Mouse (Mus musculus) midbrain, embryonic 16.5 days (tissue): Measurements from ENCODE around the gene Tctex1d4. TPM values are rescaled to one million over a fixed set of nuclear protein-coding genes. Genes with fewer than 3 reads are reported as not detected.

ENCODE experiments used
- ATAC-seq: fragments of 200-750 bp; cut with Nextera tagmentation; 2 replicates; pipeline ENCODE4 v1.8.0; 2017; ENCODE audit warnings: moderate TSS enrichment
- H3K27ac ChIP-seq: fragments of 300-500 bp; sonication (generic); 2 replicates; pipeline ENCODE4 v1.5.1; 2014; ENCODE audit warnings: mild to moderate bottlenecking, low read length, mixed read lengths
- H3K27me3 ChIP-seq: fragments of 300-500 bp; sonication (generic); 2 replicates; pipeline ENCODE4 v1.6.1; 2014; ENCODE audit warnings: low read depth, low read length, mixed read lengths; ENCODE audit not compliant: control insufficient read depth, insufficient read depth
- H3K36me3 ChIP-seq: fragments of 300-500 bp; sonication (generic); 2 replicates; pipeline ENCODE4 v1.6.1; 2014; ENCODE audit warnings: mild to moderate bottlenecking, low read length, moderate library complexity, mixed read lengths; ENCODE audit not compliant: control insufficient read depth, insufficient read depth
- H3K4me1 ChIP-seq: fragments of 300-500 bp; sonication (generic); 2 replicates; pipeline ENCODE4 v1.6.1; 2014; ENCODE audit warnings: mild to moderate bottlenecking, low read length, mixed read lengths; ENCODE audit not compliant: control insufficient read depth, insufficient read depth
- H3K4me2 ChIP-seq: fragments of 300-500 bp; sonication (generic); 2 replicates; pipeline ENCODE4 v1.6.1; 2014; ENCODE audit warnings: mild to moderate bottlenecking, low read length, mixed read lengths
- H3K4me3 ChIP-seq: fragments of 300-500 bp; sonication (generic); 2 replicates; pipeline ENCODE4 v1.5.1; 2014; ENCODE audit warnings: low read depth, mild to moderate bottlenecking, low read length, moderate library complexity, mixed read lengths
- H3K9ac ChIP-seq: fragments of 300-500 bp; sonication (generic); 2 replicates; pipeline ENCODE4 v1.6.1; 2014; ENCODE audit warnings: low read depth, low read length, mixed read lengths
- H3K9me3 ChIP-seq: fragments of 300-500 bp; sonication (generic); replicated peaks from 2 replicates; pipeline ENCODE4 v1.6.1; 2014; ENCODE audit warnings: mild to moderate bottlenecking, low read length, mixed read lengths; ENCODE audit not compliant: control insufficient read depth, poor library complexity, severe bottlenecking
- WGBS: fragments of 180-500 bp; shearing (Covaris S2); extraction: QIAGEN DNeasy Blood & Tissue Kit; methylation state at CpG from one replicate; pipeline ENCODE4 v1.1.7; 2014; 5-methylcytosine and 5-hydroxymethylcytosine counted together
- polyA plus RNA-seq: library from polyadenylated mRNA; unstranded; fragments of >200 nt; fragmentation: Nextera tagmentation; extraction: Ambion mirVana; gene quantifications from 2 replicates; pipeline ENCODE4 v1.2.1, GENCODE M21; 2015

The Tctex1d4 gene
- polyA plus RNA-seq, 1 experiment from 2014 or later: 1.1 TPM

- H3K4me3 ChIP-seq: no peak overlapping the region
- no peak overlapping the region for H3K9ac ChIP-seq
- H3K27me3 ChIP-seq: no peaks in the 10 kb centered on the region
- no peak overlapping the region for H3K4me2 ChIP-seq
- H3K36me3 ChIP-seq: peaks cover 27% of the 10 kb centered on the region
- 84% methylated on average over 5 of the region's 5 CpGs for WGBS
- H3K4me1 ChIP-seq: peaks cover 12% of the 10 kb centered on the region
- no peak for ATAC-seq
- H3K27ac ChIP-seq: no peak overlapping the region
- no peaks in the 10 kb centered on the region for H3K9me3 ChIP-seq
Observed at GRCm38 (mm10) chr4:117152714-117153113, 26.1 kb downstream of the Tctex1d4 start.

DNA sequence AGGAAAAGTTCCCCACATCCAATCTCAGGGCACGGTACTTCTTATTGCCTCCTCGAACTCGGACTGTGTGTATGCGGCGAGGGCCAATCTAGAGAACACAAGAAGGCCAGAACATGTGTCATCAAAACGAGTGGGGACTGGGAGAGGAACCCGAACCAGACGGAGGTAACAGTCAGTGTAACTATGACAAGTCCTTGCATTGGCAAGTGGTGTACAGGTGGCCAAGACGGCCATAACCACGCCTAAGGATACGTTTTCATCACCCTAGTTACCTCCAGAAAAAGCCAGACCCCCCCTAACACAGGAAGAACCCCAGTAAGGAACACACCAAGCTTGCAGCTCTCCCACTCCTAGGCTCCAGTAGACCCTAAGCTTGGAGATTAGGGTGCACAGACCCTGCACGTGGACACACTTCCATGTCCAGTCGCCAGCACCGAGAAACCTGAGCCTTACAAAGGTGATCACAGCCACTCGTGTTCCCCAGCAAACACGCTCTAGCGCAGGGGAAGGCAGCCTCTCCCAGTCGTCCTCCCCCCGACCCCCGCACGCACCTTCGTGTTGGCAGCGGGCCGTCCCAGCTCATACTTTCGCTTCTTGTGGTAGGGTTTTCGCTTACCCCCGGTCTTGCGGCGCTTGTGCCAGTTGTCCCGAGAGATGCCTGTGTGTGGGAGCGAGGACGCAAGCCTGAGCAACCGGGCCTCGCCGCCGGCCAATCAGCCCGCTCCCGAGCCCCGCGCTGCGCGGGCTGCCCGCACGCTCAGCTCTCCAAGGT is 28.6 kb downstream of the Tctex1d4 start:
- Histone ChIP-seq H3K4me3 (peak overlapping the region; percentile 94), H3K9me3 (no peaks in the 10 kb centered on the region), H3K4me2 (peak overlapping the region; percentile 86), H3K27me3 (no peaks in the 10 kb centered on the region), H3K36me3 (peaks cover 27% of the 10 kb centered on the region), H3K9ac (peak overlapping the region; percentile 99), H3K4me1 (peaks cover 12% of the 10 kb centered on the region), H3K27ac (peak overlapping the region; percentile 93)
- peak; percentile 29 for ATAC-seq
- 2% methylated on average over 44 of the region's 44 CpGs for WGBS

GRCm38 (mm10) chr4:117155792-117156355 is 29.3 kb downstream of the Tctex1d4 start, which contains the start of gene Rps8:
Rps8 (minus strand) TSS chr4:117156243.
- Histone ChIP-seq H3K9ac (peak within 1 kb of the TSS; percentile 99), H3K36me3 (peaks cover 21% of the 10 kb centered on the region), H3K4me3 (peak within 1 kb of the TSS; percentile 94), H3K9me3 (no peaks in the 10 kb centered on the region), H3K4me1 (peaks cover 12% of the 10 kb centered on the region), H3K27me3 (no peaks in the 10 kb centered on the region), H3K27ac (peak within 1 kb of the TSS; percentile 93), H3K4me2 (peak within 1 kb of the TSS; percentile 86)
- peak; percentile 95 for ATAC-seq
- under 1% methylated on average over 52 of the region's 52 CpGs for WGBS

DNA sequence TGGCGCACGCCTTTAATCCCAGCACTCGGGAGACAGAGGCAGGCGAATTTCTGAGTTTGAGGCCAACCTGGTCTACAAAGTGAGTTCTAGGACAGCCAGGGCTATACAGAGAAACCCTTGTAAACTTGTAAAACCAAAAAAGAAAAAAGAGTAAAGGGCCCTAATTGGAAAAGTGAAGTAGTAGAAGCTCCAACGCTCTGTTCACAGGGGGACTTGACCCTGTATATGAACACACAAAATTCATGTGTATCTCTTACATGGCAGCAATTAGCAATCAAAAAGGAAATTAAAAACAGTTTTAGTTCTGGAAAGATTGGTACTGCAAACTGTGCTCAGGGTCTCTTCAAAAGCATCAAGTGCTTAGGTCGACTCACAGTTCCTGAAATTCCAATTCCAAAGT is 29.8 kb downstream of the Tctex1d4 start:
- peak overlapping the region; percentile 50 for H3K4me2 ChIP-seq
- no peaks in the 10 kb centered on the region for H3K9me3 ChIP-seq
- peaks cover 19% of the 10 kb centered on the region for H3K36me3 ChIP-seq
- peak overlapping the region; percentile 93 for H3K27ac ChIP-seq
- H3K4me3 ChIP-seq: peak overlapping the region; percentile 94
- WGBS: 26% methylated on average over 6 of the region's 6 CpGs
- peak; percentile 4; the same call in 1 of the 2 replicates for ATAC-seq
- peak overlapping the region; percentile 63 for H3K9ac ChIP-seq
- H3K27me3 ChIP-seq: no peaks in the 10 kb centered on the region
- peaks cover 12% of the 10 kb centered on the region for H3K4me1 ChIP-seq

DNA sequence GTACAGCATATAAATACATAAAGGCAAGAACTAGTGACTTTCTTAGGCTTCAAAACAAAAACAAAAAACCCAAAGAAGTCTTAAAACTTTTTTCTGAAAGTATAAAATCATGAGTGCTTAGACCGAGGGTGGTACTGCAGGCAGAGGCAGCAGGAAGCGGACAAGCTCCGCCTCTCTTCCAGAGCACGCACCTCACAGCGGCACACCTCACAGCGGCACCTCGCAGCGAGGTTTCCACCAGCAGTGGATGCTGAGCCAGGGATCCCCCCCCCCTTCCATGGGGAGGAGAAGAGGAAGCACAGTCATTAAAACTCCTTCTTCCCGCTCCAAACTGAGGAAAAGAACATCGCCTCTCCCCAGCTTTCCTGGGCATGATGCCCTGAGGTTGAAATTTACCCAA is 33.1 kb downstream of the Tctex1d4 start:
- Histone ChIP-seq H3K36me3 (no peaks in the 10 kb centered on the region), H3K9ac (no peak overlapping the region), H3K27ac (no peak overlapping the region), H3K9me3 (no peaks in the 10 kb centered on the region), H3K27me3 (no peaks in the 10 kb centered on the region), H3K4me3 (no peak overlapping the region), H3K4me1 (peaks cover 4% of the 10 kb centered on the region; the same call in 1 of the 2 replicates), H3K4me2 (no peak overlapping the region)
- WGBS: 85% methylated on average over 10 of the region's 10 CpGs
- ATAC-seq: no peak

GRCm38 (mm10) chr4:117161183-117161582 is 34.6 kb downstream of the Tctex1d4 start:
- no peaks in the 10 kb centered on the region for H3K4me1 ChIP-seq
- H3K36me3 ChIP-seq: no peaks in the 10 kb centered on the region
- ATAC-seq: peak; percentile 66; the same call in 1 of the 2 replicates
- 74% methylated on average over 4 of the region's 4 CpGs for WGBS
- 0 out of 2 replicates have a peak overlapping the region, but pooled peaks have one; percentile 4 for H3K27ac ChIP-seq
- H3K27me3 ChIP-seq: no peaks in the 10 kb centered on the region
- no peak overlapping the region for H3K4me2 ChIP-seq
- H3K4me3 ChIP-seq: no peak overlapping the region
- no peaks in the 10 kb centered on the region for H3K9me3 ChIP-seq
- H3K9ac ChIP-seq: 0 out of 2 replicates have a peak overlapping the region, but pooled peaks have one; percentile 10

DNA sequence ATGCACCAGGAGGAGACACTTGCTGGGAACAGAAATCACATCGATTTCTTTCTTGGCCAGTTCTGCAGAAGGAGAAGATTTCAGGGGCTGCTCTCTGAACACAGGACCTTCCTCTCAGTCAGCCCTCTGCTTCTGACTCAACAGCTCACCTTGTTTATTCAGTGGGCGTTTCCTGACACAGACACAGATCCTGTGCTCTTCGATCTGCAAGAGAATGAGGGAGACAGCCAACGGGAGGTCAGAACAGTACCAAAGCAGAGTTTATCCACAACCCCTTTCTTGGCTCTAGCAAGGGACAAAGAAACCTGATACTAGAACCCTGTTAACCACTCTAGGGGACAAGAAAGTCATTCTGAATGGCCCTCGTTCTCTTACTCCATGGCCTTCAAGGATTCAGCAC is 43.3 kb downstream of the Tctex1d4 start:
- no peak overlapping the region for H3K4me3 ChIP-seq
- no peaks in the 10 kb centered on the region for H3K9me3 ChIP-seq
- WGBS: 96% methylated on average over 5 of the region's 5 CpGs
- H3K4me2 ChIP-seq: no peak overlapping the region
- no peak for ATAC-seq
- no peak overlapping the region for H3K27ac ChIP-seq
- H3K36me3 ChIP-seq: no peaks in the 10 kb centered on the region
- H3K9ac ChIP-seq: no peak overlapping the region
- no peaks in the 10 kb centered on the region for H3K4me1 ChIP-seq
- H3K27me3 ChIP-seq: no peaks in the 10 kb centered on the region
